Mouse (Mus musculus): ENCODE measurements around the gene Lrrc30. TPM values are rescaled to one million over a fixed set of nuclear protein-coding genes. Genes with fewer than 3 reads are reported as not detected.

Lrrc30 gene
- total RNA-seq (2021) = under 1 TPM in 1 of 2 experiments, not detected in 1; 0.15 TPM

- intact Hi-C loops (cut with DNase I) = no loop called here
- DNase-seq = no peak
Measured at GRCm38 (mm10) chr17:67632676-67633339, at the start of gene Lrrc30. Gene Lrrc30, minus strand, starts transcription at chr17:67632723.

GRCm38 (mm10) chr17:67681084-67681483 is 48.6 kb upstream of the Lrrc30 start:
- DNase-seq = no peak
- intact Hi-C loops (cut with DNase I) = no loop called here

GRCm38 (mm10) chr17:67678576-67678975 is 46.1 kb upstream of the Lrrc30 start:
- DNase-seq = no peak
- intact Hi-C loops (cut with DNase I) = no loop called here

- DNase-seq = peak; percentile 64 to 82
- intact Hi-C loops (cut with DNase I) = loop anchor here (5.0 to 10.0 kb wide), 3 partner anchors 193 to 1091 kb away; partner anchors contain the start of gene Ptprm
Measured at GRCm38 (mm10) chr17:67667981-67668380, 35.5 kb upstream of the Lrrc30 start.

GRCm38 (mm10) chr17:67666981-67667380 is 34.5 kb upstream of the Lrrc30 start:
- DNase-seq = no peak
- intact Hi-C loops (cut with DNase I) = loop anchor here (5.0 to 10.0 kb wide), 3 partner anchors 192 to 1090 kb away; partner anchors contain the start of gene Ptprm

GRCm38 (mm10) chr17:67664299-67664698 is 31.8 kb upstream of the Lrrc30 start:
- DNase-seq = no peak
- intact Hi-C loops (cut with DNase I) = loop anchor here (10.0 kb wide), 2 partner anchors 189 to 309 kb away; partner anchors contain the start of gene Ptprm

GRCm38 (mm10) chr17:67651506-67651905 is 19.0 kb upstream of the Lrrc30 start:
- peak; percentile 72 to 80 for DNase-seq
- intact Hi-C loops (cut with DNase I) = loop anchor here (5.0 kb wide), 1 partner anchor 186 kb away; no protein-coding TSS in a partner anchor

- no peak for DNase-seq
- intact Hi-C loops (cut with DNase I) = no loop called here
Measured at GRCm38 (mm10) chr17:67641627-67642026, 9.1 kb upstream of the Lrrc30 start.

- intact Hi-C loops (cut with DNase I) = no loop called here
- peak; percentile 66 to 78 for DNase-seq
Measured at GRCm38 (mm10) chr17:67638119-67638810, 5.7 kb upstream of the Lrrc30 start.

- intact Hi-C loops (cut with DNase I) = no loop called here
- no peak for DNase-seq
Measured at GRCm38 (mm10) chr17:67636951-67637350, 4.4 kb upstream of the Lrrc30 start.

GRCm38 (mm10) chr17:67636304-67636703 is 3.8 kb upstream of the Lrrc30 start:
- intact Hi-C loops (cut with DNase I) = no loop called here
- DNase-seq = no peak

GRCm38 (mm10) chr17:67629746-67630145 is 2.8 kb downstream of the Lrrc30 start:
- intact Hi-C loops (cut with DNase I) = no loop called here
- DNase-seq = no peak

GRCm38 (mm10) chr17:67629211-67629657 is 3.3 kb downstream of the Lrrc30 start:
- DNase-seq = peak; percentile 78
- intact Hi-C loops (cut with DNase I) = no loop called here

- no peak for DNase-seq
- intact Hi-C loops (cut with DNase I) = no loop called here
Measured at GRCm38 (mm10) chr17:67628475-67628874, 4.0 kb downstream of the Lrrc30 start.

GRCm38 (mm10) chr17:67625431-67625830 is 7.1 kb downstream of the Lrrc30 start:
- intact Hi-C loops (cut with DNase I) = no loop called here
- peak; percentile 51 to 52 for DNase-seq

GRCm38 (mm10) chr17:67619001-67619400 is 13.5 kb downstream of the Lrrc30 start:
- no peak for DNase-seq
- intact Hi-C loops (cut with DNase I) = no loop called here

- DNase-seq = no peak
- intact Hi-C loops (cut with DNase I) = no loop called here
Measured at GRCm38 (mm10) chr17:67614381-67614780, 18.1 kb downstream of the Lrrc30 start.

- intact Hi-C loops (cut with DNase I) = no loop called here
Measured at GRCm38 (mm10) chr17:67612576-67612975, 19.9 kb downstream of the Lrrc30 start.

GRCm38 (mm10) chr17:67612151-67612550 is 20.4 kb downstream of the Lrrc30 start:
- intact Hi-C loops (cut with DNase I) = no loop called here
- no peak for DNase-seq

More at GRCm38 (mm10) chr17:67612576-67612975, 19.9 kb downstream of the Lrrc30 start:
- DNase-seq = no peak

GRCm38 (mm10) chr17:67604446-67604845 is 28.1 kb downstream of the Lrrc30 start:
- DNase-seq = no peak
- intact Hi-C loops (cut with DNase I) = no loop called here

GRCm38 (mm10) chr17:67602556-67602955 is 30.0 kb downstream of the Lrrc30 start:
- peak in 1 of 2 experiments; percentile 26 for DNase-seq
- intact Hi-C loops (cut with DNase I) = no loop called here

All from heart, postnatal 10 days (tissue).